Mouse (Mus musculus): Measurements from ENCODE around the gene Eid3.

- TF ChIP-seq CTCF (IDR thresholded peaks at IDR 0.05; ENCODE audit: low read depth, low read length) (no peak), GATA1 (IDR thresholded peaks at IDR 0.05; ENCODE audit: borderline replicate concordance, low read length) (no peak), TAL1 (conservative IDR thresholded peaks at IDR 0.05; ENCODE audit: low read depth, low read length) (no peak), GATA2 (IDR thresholded peaks at IDR 0.05; ENCODE audit: borderline replicate concordance, low read depth, low read length) (no peak)
Observed at GRCm38 (mm10) chr10:82913772-82914171, 47.3 kb downstream of the Eid3 start.

Data from G1E (cell line).